Mouse (Mus musculus) gastrocnemius, adult 18-20 months (tissue): ENCODE data around the gene Prr13. TPM values are rescaled to one million over a fixed set of nuclear protein-coding genes. Genes with fewer than 3 reads are reported as not detected.

Experiments used
- DNase-seq: peaks from one replicate; pipeline ENCODE4 v3.0.0; 2021; ENCODE audit warnings: low spot score
- total RNA-seq, 2 experiments: library from RNA; stranded (reverse); gene quantifications; 2 replicates each; pipeline ENCODE4 v1.2.3; 2021

The Prr13 gene
- total RNA-seq, 2 experiments from 2014 or later = 20.4 to 23.2 TPM

- DNase-seq = no peak
These were observed 1.6 kb downstream of the Prr13 start for GRCm38 (mm10) chr15:102460409-102460808.

GRCm38 (mm10) chr15:102460971-102461370 lies 2.1 kb downstream of the Prr13 start:
- DNase-seq = no peak

GRCm38 (mm10) chr15:102461430-102462075 lies 2.7 kb downstream of the Prr13 start:
- DNase-seq = no peak

- DNase-seq = no peak
These were observed 4.8 kb downstream of the Prr13 start for GRCm38 (mm10) chr15:102463666-102464065.

- DNase-seq = no peak
These were observed 10.0 kb downstream of the Prr13 start for GRCm38 (mm10) chr15:102468675-102469370.

- peak; percentile 96 for DNase-seq
These were observed 11.4 kb downstream of the Prr13 start, which contains the start of gene Pcbp2 for GRCm38 (mm10) chr15:102470183-102470604. Gene Pcbp2, plus strand, starts transcription at chr15:102470539.

- DNase-seq = peak; percentile 81
These were observed 11.9 kb downstream of the Prr13 start for GRCm38 (mm10) chr15:102470605-102471294.

GRCm38 (mm10) chr15:102471295-102471645 lies 12.4 kb downstream of the Prr13 start:
- no peak for DNase-seq

GRCm38 (mm10) chr15:102471727-102472126 lies 12.9 kb downstream of the Prr13 start:
- DNase-seq = no peak

- DNase-seq = no peak
These were observed 14.4 kb downstream of the Prr13 start for GRCm38 (mm10) chr15:102473246-102473645.

- no peak for DNase-seq
These were observed 15.7 kb downstream of the Prr13 start for GRCm38 (mm10) chr15:102474520-102474919.

- DNase-seq = no peak
These were observed 24.3 kb downstream of the Prr13 start for GRCm38 (mm10) chr15:102483136-102483535.

- no peak for DNase-seq
These were observed 27.0 kb downstream of the Prr13 start for GRCm38 (mm10) chr15:102485853-102486252.

GRCm38 (mm10) chr15:102487664-102488063 lies 28.8 kb downstream of the Prr13 start:
- DNase-seq = no peak

- DNase-seq = no peak
These were observed 39.5 kb downstream of the Prr13 start for GRCm38 (mm10) chr15:102498322-102498721.

GRCm38 (mm10) chr15:102499370-102499769 lies 40.5 kb downstream of the Prr13 start:
- DNase-seq = no peak

GRCm38 (mm10) chr15:102499851-102500250 lies 41.0 kb downstream of the Prr13 start:
- no peak for DNase-seq

GRCm38 (mm10) chr15:102500479-102500878 lies 41.7 kb downstream of the Prr13 start:
- DNase-seq = no peak

- DNase-seq = no peak
These were observed 42.4 kb downstream of the Prr13 start for GRCm38 (mm10) chr15:102501084-102501814.

- no peak for DNase-seq
These were observed 43.5 kb downstream of the Prr13 start for GRCm38 (mm10) chr15:102502254-102502840.

GRCm38 (mm10) chr15:102503447-102503846 lies 44.6 kb downstream of the Prr13 start, which contains the start of gene Gm10337:
Gene Gm10337, plus strand, starts transcription at chr15:102503722.
- no peak for DNase-seq
